Mouse (Mus musculus): ENCODE results near the gene Ptprn2.

DNA sequence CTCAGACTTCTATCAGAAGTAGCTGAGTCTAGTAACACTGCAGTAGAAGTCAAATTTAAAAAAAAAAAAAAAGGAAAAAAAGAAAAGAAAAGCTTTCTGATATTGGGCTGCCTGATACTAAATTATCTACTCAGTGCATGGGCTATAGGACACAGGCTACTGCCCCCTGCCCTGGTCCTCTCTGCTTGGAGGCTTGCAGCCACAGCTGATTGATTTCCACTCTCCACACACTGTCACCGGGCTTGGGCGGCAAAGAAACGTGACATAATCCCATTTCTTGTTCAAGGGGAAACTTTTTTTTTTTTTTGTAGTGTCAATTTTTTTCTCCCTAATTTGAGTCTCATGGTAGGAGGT, 766.9 kb downstream of the Ptprn2 start:
- no peak for TF ChIP-seq ELF1 (IDR thresholded peaks at IDR 0.05; ENCODE audit: low read depth, low read length)
- no peak for TF ChIP-seq CTCF (conservative IDR thresholded peaks at IDR 0.05 in 1 of 2, IDR thresholded peaks at IDR 0.05 in 1 of 2; ENCODE audit: low read depth in 2 of 2, low read length in 2 of 2)
- no peak for TF ChIP-seq POLR2A (IDR thresholded peaks at IDR 0.05; ENCODE audit: low read depth, low read length)
- no peak for TF ChIP-seq JUN (IDR thresholded peaks at IDR 0.05; ENCODE audit: insufficient read depth, low read depth, low read length)
- no peak for TF ChIP-seq ZC3H11A (IDR thresholded peaks at IDR 0.05; ENCODE audit: low read depth, low read length)
- TF ChIP-seq MAFK (IDR thresholded peaks at IDR 0.05; ENCODE audit: insufficient replicate concordance, low read length), result no peak
- no peak for TF ChIP-seq MEF2A (IDR thresholded peaks at IDR 0.05; ENCODE audit: borderline replicate concordance, low read depth, low read length)
- no peak for TF ChIP-seq TCF12 (IDR thresholded peaks at IDR 0.05; ENCODE audit: low read depth, low read length)
- TF ChIP-seq ZNF384 (IDR thresholded peaks at IDR 0.05; ENCODE audit: low read depth, low read length), result no peak
- TF ChIP-seq MAX (IDR thresholded peaks at IDR 0.05; ENCODE audit: low read length), result no peak
- no peak for TF ChIP-seq KAT2A (IDR thresholded peaks at IDR 0.05; ENCODE audit: insufficient replicate concordance, low read length)
- no peak for TF ChIP-seq UBTF (IDR thresholded peaks at IDR 0.05; ENCODE audit: low read depth, low read length)
